Mouse (Mus musculus) left cerebral cortex, postnatal 4 days (tissue): ENCODE data around the gene Psmd9. TPM values are rescaled to one million over a fixed set of nuclear protein-coding genes. Genes with fewer than 3 reads are reported as not detected.

Experiments
- DNase-seq: peaks from one replicate; pipeline ENCODE4 v3.0.0-alpha.2; 2022
- intact Hi-C: fragments of 180-260 bp; cut with DNase I; formaldehyde crosslinking; loops from one replicate; pipeline ENCODE4 v1.15.1; 2025
- total RNA-seq, 2 experiments: library from RNA; stranded (reverse); gene quantifications; 2 replicates each; pipeline ENCODE4 v1.2.3; 2021

Gene Psmd9
- total RNA-seq, 2 experiments from 2014 or later: 34.9 to 39.3 TPM

- no peak for DNase-seq
- intact Hi-C loops: no loop called here
Measured at GRCm38 (mm10) chr5:123232180-123232579, 63.0 kb downstream of the Psmd9 start.

GRCm38 (mm10) chr5:123235731-123236130, 66.5 kb downstream of the Psmd9 start:
- intact Hi-C loops: no loop called here
- DNase-seq: peak; percentile 69

DNA sequence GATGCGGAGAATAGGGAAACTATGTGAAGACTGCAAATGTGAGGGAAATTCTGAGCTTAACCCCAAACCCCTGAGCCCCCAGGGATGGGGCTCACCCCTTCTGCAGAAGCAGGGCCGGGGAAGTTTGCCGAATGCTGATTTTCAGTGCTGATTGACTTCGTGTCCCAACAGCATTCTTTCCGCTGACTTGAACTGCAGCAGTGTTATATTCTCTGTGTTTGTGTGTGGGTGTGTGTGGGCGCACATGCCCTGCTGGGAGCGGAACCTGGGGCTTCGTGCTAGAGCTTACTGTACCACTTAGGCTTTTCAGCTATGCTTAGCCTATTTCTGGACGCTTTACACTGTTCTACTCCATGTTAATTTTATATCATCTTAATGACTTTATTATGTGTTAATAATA, 67.2 kb downstream of the Psmd9 start:
- DNase-seq: no peak

DNA sequence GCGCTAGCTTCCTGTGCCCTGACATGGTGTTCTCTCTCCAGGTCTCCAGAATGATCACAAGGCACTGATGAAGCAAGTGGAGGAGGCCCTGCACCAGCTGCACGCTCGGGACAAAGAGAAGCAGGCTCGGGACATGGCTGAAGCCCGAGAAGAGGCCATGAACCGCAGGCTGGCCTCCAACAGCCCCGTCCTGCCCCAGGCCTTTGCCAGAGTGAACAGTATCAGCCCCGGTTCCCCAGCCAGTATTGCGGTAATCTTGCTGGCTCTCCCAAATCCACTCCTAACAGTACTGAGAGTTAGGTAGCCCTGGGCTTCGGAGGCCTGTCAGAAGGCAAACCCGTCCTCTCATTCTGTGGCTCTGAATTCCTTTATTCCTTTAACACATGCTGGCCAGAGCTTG, 70.3 kb downstream of the Psmd9 start:
- intact Hi-C loops: no loop called here
- DNase-seq: no peak

More for the DNA sequence above, 67.2 kb downstream of the Psmd9 start:
- intact Hi-C loops: no loop called here

- intact Hi-C loops: loop anchor here (5.0 kb wide), 1 partner anchor 262 kb away; no protein-coding TSS in a partner anchor
- DNase-seq: peak; percentile 75
Measured at GRCm38 (mm10) chr5:123245518-123245917, 76.3 kb downstream of the Psmd9 start.

DNA sequence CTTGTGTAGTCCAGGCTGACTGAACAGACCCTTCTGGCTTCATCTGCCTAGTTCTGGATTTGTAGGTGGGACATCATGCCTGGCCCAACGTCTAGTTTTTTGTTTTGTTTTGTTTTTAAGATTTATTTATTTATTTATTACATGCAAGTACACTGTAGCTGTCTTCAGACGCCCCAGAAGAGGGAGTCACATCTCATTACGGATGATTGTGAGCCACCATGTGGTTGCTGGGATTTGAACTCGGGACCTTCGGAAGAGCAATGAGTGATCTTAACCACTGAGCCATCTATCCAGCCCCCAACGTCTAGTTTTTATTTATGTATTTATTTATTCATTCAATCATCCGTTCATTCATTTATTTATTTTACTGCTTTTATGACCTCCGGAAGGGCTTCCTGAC, 82.2 kb downstream of the Psmd9 start:
- intact Hi-C loops: loop anchor here (5.0 to 10.0 kb wide), 2 partner anchors 93 to 191 kb away; partner anchors contain the start of gene Bcl7a

GRCm38 (mm10) chr5:123251834-123252233, 82.6 kb downstream of the Psmd9 start, which contains the start of gene Wdr66:
Wdr66 (plus strand) TSS chr5:123252102.
- DNase-seq: peak; percentile 96
- intact Hi-C loops: loop anchor here (5.0 to 10.0 kb wide), 2 partner anchors 93 to 190 kb away; partner anchors contain the start of gene Bcl7a

More for the DNA sequence above, 82.2 kb downstream of the Psmd9 start:
- no peak for DNase-seq

DNA sequence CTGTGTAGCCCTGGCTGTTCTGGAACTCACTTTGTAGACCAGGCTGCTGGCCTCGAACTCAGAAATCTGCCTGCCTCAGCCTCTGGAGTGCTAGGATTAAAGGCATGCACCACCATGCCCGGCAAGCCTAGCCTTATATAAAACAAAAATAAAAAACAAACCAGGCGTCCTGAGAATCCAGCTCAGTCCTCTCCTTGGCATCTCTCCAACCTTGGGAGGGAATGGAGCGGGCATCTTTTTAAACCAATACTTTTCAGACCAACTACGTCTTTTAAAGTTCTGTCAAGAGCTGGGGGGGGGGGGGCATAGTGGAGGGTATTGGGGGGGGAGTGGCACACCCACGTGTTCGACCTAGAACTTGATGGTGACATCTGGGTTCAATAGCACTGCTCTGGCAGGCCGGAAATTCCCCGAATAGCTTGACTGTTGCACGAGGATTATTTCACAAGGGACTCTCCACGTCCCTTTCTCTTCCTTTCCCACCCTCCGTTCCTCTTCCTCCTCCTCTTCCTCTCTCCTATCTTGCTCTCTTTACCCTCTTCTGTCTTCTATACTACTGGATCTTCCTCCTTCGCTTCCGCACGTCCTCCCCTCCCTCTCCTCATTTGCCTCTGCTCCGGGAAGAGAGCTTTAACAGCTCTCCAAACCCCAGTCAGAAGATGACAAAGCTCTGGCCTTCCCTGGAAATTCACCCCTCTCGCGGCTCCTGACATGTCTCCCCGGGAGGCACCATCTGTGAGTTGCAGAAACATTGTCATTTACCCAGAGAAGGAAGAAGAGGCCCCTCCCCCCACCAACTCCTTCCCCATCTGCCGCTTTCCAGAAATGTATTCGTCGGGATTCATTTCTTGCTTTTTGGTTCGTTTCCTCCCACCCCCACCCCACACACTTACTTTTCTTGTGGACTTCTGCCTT, 87.9 kb downstream of the Psmd9 start:
- peak; percentile 85 for DNase-seq
- intact Hi-C loops: loop anchor here (10.0 kb wide), 1 partner anchor 88 kb away; the partner anchor contains the start of gene Bcl7a

GRCm38 (mm10) chr5:123258990-123259389, 89.8 kb downstream of the Psmd9 start:
- intact Hi-C loops: loop anchor here (10.0 kb wide), 1 partner anchor 86 kb away; the partner anchor contains the start of gene Bcl7a
- peak; percentile 65 for DNase-seq

DNA sequence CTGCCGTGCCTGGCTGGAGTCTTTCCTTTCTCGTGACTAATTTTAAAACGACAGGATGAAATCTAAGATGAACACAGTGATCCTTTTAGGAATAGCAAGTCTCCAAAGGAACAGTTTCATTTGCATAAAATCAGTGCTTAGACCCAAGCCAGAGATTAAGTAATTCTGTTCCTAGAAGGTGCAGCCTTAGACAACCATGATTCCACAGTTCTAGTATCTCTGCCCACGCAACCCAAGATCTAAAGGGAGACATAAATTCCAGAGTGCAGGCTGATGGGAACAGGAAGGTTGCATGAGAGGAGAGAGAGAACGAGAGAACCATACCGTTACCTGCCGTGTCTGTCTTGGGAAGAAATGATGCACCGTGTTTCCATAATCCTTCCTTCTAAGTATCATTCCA, 91.5 kb downstream of the Psmd9 start:
- no peak for DNase-seq
- intact Hi-C loops: no loop called here

DNA sequence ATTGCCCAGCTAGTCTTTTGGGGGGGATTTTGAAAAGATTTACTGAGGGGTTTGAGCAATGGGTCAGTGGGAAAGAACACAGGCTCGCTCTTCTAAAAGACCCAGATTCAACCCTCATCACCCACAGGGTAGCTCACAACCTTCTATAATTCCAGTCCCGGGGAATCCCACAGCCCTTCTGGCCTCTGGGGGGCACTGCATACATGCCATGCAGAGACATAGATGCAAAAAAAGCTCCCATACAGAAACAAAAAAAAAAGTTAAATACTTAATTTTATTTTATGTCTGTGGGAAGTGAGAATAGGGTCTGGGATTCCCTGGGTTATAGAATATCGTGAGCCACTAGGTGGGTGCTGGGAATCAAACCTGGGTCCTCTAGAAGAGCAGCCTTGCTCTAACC, 97.7 kb downstream of the Psmd9 start:
- intact Hi-C loops: no loop called here

DNA sequence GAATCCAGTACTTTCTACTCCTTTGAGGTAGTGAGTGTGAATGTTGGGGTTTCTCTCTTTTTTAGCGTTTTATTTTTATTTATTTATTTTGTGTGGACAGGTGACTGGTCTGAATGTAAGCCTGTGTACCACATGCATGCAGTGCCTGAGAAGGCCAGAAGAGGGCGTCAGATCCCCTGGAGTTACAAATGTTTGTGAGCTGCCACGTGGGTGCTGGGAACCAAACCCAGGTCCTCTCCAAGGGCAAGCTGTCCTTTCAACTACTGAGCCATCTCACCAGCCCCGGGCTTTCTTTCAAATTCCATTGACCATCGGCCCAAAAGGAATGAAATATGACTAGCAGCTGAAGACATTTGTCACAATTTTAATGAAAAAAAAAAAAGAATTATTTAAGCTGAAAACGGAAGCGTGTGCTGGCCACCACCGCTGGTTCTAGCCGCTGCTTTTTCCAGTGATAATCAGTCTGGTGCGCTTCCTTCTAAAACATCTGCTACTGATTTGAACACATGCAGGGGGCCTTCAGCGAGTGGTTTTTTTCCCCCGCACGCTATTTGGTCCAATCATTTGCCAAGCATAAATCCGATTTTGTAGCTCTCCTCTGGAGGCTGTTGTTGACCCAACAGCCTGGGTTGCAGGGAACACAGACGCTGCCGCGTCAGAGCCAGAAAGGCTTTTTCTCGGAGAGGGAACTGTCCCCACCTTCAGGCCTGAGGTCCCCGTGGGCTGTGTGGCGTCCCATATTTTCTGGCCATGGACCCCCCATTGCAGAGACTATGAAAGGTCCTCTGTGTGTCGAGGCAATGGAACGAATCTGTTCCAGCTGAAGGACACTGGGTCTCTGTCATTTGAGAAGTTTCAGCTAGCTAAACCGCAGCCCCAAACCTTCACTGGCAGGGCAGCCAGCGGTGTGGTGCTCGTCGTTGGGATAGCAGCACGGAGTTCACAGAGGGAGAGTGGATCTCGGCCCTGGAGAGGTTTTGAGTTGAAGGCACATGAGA, 99.6 kb downstream of the Psmd9 start:
- no peak for DNase-seq
- intact Hi-C loops: no loop called here

More for the DNA sequence above, 97.7 kb downstream of the Psmd9 start:
- DNase-seq: no peak

DNA sequence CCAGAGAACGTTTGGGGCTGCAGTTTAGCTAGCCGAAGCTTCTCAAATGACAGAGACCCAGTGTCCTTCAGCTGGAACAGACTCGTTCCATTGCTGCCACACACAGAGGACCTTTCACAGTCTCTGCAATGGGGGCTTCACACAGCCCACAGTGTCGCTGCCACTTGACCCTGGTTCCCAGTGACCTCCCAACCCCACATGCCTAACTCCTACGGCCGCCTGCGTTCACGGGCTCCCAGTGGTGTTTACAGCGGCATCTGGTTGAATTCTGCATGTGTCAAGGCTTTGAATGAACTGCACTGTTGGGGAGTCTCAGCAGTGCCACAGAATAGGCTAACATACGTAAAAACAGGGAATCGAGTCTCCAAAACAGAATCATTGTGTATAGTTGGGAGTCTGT, 101.7 kb downstream of the Psmd9 start:
- intact Hi-C loops: no loop called here
- DNase-seq: no peak

GRCm38 (mm10) chr5:123272927-123273326, 103.7 kb downstream of the Psmd9 start:
- DNase-seq: no peak
- intact Hi-C loops: no loop called here

DNA sequence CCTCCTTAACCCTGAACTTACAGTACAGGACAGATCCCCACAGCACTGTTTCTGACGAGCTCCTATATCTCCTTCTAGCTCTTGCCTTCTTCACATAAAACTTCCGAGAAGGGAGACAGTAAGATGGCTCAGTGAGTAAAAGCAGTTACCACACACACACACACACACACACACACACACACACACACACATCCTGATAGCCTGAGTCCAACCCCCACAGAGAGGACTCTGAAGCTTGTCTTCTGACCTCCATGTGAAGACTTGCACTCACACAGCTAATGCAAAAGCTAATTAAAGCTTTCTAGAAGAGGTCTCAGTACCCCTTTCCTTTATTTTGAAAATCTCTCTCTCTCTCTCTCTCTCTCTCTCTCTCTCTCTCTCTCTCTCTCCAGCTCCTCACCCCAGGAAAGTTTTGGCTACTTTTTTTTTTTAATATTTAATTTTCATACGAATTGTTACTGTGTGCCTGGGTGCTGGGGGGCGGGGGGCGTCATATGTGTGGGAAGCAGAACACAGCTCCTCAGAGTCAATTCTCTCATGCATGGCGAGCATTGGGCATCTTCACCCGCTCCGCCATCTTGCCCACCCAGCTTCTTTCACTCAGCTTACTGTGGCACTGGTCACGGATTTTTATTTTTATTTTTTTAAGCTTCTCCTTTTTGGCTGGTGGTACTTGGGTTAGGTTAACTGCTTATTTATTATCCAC, 107.6 kb downstream of the Psmd9 start:
- intact Hi-C loops: no loop called here
- peak; percentile 57 for DNase-seq

DNA sequence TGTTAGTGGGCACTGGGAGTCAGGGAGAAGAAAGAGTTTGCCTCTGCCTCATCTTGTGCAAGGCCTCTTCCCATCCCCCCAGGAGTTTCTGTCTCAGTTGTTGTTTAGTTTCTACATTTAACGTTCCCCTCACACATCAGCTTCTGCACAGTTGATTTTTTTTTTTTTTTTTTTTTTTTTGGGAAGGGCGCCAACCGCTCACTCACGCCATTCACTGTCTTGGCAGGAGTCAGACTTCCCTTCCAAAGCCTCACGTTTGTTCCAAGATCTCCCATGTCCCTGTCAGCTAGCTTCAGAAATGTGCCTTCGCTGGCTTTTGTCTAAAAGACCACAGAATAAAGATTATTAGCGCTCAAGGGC, 108.1 kb downstream of the Psmd9 start:
- DNase-seq: peak; percentile 53
- intact Hi-C loops: no loop called here

GRCm38 (mm10) chr5:123277704-123278103, 108.5 kb downstream of the Psmd9 start:
- intact Hi-C loops: no loop called here
- DNase-seq: no peak

DNA sequence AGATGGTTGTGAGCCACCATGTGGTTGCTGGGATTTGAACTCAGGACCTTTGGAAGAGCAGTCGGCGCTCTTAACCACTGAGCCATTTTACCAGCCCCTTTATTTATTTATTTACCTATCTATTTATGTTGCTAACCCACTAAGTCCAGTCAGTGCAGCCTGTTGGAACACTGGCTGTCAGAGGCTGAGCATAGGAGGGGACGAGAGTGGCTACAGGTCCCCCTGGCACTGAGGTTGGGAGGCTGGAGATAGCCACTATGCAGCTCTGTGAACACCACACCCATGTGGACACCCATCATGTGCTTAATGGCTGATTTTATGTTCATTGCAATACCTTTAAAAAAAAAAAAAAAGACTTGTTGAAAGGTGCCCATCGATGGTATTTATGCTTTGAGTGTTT, 110.0 kb downstream of the Psmd9 start:
- no peak for DNase-seq
- intact Hi-C loops: no loop called here

GRCm38 (mm10) chr5:123281336-123282136, 112.3 kb downstream of the Psmd9 start:
- peak; percentile 46 for DNase-seq
- intact Hi-C loops: loop anchor here (10.0 kb wide), 1 partner anchor 63 kb away; the partner anchor contains the start of gene Bcl7a
